Mouse (Mus musculus) cerebellum, adult (tissue): ENCODE measurements around the gene Acnat1.
"Not testable (repeated sequence)": the region's sequence is repeated elsewhere in the genome, so short reads cannot be mapped to it uniquely, and the experiment has no call there.

ENCODE experiments used
- ATAC-seq: cut with Nextera tagmentation; 2 replicates; pipeline ENCODE4 v1.9.2; 2017; ENCODE audit warnings: mild to moderate bottlenecking, moderate library complexity, mixed read lengths; ENCODE audit not compliant: insufficient number of reproducible peaks, low FRiP score, low TSS enrichment

Gene Acnat1

DNA sequence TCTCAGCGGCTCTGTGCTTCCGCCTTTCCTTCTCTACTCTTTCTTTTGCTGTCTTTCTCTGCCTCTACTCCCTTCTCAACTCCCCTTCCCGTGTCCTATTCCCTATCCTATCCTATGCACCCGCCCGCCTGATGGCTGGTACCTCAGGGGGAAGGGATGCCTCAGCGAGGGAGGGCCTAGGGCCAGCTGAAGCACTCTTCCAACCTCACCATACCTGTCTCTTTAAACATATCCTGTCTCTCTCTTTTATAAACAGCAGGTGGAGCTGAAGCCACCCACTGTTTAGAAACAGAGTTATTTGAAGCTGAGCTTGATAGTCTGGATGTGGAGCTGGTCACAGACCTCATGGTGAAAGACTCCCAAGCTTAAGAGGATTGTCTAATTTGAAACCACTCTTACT, 6.4 kb downstream of the Acnat1 start:
- ATAC-seq: no peak

GRCm38 (mm10) chr4:49456171-49456570, 17.5 kb downstream of the Acnat1 start:
- no peak for ATAC-seq

DNA sequence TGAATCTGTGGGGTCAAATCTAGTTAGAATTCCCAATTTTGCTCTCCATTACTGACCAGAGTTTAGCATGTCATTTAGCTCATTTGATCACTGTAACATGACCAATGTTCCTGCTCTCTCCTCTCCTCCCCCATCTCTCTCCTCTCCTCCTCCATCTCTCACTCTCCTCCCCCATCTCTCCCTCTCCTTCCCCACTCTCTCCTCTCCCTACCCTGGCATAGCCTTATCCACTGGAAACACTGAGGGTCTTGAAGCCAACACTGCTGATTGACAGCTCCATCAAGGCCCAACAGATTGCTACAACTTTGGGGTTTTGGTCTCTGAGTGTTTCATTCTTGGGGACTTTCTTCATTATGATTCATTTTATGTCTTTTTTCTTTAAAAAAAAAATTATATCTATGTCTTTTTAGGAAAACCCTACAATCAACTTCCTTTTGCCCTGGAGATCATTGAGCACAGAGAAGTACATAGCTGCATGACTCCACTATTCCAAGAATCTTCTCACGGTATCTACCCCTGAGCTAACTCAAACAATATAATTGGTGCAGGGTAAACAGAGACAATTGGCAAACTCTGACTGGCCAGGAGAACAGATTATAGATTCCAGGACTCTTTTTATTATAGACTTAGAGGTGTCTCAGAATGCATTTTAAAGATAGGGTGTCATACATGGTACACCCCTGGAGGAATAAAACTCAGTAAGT, 21.7 kb downstream of the Acnat1 start:
- ATAC-seq: no peak

GRCm38 (mm10) chr4:49451133-49451847, 22.4 kb downstream of the Acnat1 start:
- not testable (repeated sequence) for ATAC-seq

DNA sequence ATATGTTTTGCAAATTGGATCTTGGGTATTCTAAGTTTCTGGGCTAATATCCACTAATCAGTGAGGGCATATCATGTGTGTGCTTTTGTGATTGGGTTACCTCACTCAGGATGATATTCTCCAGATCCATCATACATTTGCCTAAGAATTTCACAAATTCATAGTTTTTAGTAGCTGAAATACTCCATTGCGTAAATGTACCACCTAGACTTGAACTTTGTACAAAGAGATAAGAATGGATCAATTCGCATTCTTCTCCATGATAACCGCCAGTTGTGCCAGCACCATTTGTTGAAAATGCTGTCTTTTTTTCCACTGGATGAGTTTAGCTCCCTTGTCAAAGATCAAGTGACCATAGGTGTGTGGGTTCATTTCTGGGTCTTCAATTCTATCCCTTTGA, 36.7 kb downstream of the Acnat1 start:
- ATAC-seq: not testable (repeated sequence)

GRCm38 (mm10) chr4:49410151-49410550, 63.6 kb downstream of the Acnat1 start:
- ATAC-seq: not testable (repeated sequence)

GRCm38 (mm10) chr4:49407957-49408356, 65.8 kb downstream of the Acnat1 start, which contains the start of gene Acnat2:
Gene Acnat2, minus strand, starts transcription at chr4:49408151.
- ATAC-seq: not testable (repeated sequence)
